Mouse (Mus musculus) heart, adult 9 months (tissue): Measurements from ENCODE around the gene Fads3.

Source experiments
- DNase-seq, 2 experiments: peaks; one replicate each; pipeline ENCODE4 v3.0.0; 2022; ENCODE audit warnings: low spot score in 2 of 2

Gene Fads3

DNA sequence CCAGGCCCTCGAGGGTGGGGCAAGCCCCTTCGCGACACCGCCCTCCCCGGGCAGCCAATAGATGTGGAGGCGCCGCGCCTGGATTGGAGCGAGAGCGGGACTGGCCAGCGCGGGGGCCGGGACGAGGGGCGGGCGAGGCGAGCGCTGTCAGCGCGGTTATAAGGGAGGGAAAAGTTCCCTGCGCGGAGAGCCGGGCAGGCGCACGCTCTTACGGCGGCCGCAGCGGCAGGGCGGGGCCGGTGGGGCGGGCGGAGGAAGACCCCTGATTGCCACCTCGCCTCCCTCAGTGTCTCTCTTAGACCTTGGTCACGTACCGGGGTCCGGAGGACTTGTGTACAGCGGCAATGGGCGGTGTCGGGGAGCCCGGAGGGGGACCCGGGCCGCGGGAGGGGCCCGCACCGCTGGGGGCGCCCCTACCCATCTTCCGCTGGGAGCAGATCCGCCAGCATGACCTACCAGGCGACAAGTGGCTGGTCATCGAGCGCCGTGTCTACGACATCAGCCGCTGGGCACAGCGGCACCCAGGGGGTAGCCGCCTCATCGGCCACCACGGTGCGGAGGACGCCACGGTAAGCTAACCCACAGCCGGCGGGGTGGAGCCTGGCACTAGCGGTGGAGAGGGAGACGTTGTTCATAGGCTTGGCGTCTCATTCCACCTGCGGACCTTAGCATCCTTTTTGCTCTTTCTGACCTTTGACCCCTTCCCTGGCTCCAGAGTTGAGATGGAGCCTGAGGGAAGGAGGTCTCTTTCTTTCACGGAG lies at the start of gene Fads3:
TSS of gene Fads3 (plus strand) at position 182 of the 761 bp plus-strand sequence.
- peak; percentile 87 to 89 for DNase-seq

GRCm38 (mm10) chr19:9992011-9992958 lies 49.1 kb upstream of the Fads3 start:
- no peak for DNase-seq

GRCm38 (mm10) chr19:9993036-9993656 lies 48.2 kb upstream of the Fads3 start:
- DNase-seq, result peak; percentile 84 to 87

- DNase-seq, result no peak
These were observed 43.9 kb upstream of the Fads3 start for GRCm38 (mm10) chr19:9997204-9998062.

DNA sequence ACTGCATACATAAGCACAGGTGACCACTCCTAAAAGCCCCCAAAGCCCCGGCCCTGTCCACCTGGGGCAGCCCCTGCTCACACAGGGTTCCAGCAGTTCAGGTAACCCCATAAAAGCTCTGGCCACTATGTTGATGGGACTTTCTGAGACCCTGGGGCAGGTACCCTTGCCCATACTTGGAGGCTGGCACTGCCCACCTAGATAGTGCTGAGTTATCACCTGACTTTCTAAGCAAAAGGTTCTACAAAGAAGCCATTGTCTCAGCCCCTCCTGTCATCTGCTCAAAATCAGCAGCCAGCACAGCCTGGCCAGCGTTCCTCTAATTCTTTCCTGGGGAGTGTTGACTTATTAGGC lies 43.3 kb upstream of the Fads3 start:
- no peak for DNase-seq

DNA sequence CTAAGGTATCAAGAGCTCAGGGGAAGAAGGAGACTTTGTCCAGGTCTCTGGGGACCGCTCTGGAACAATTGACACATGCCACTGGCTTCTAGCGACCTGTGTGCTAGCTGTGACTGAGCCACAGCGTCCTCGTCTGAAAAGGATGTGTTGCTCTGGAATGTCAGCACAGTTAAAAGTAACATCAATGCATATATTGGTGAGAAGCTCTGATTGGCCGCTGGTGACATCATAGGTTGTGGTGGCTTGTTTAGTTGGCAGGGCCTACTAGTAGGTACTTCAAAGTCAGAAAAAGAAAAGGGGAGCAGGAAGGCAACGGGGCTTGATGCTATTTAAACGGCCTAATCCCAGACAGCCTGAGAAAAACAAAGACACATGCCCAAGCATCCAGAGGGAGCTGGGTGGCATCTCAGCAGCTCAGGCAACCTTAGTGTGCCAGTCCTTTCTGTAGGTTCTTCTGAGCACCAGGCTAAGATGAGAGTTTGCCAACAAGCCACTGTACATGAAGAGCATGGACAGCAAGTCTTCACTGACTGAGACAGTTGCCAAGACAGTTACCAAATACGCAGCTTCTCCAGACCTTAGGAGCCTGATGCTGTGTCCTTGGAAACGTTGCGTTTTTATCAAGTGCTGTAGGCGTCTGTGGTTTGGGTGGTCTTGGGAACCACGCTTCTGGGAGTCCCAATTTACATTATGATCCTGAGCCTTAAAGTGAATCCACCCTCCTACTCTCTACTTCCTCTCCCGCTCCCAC lies 42.5 kb upstream of the Fads3 start:
- no peak for DNase-seq

DNA sequence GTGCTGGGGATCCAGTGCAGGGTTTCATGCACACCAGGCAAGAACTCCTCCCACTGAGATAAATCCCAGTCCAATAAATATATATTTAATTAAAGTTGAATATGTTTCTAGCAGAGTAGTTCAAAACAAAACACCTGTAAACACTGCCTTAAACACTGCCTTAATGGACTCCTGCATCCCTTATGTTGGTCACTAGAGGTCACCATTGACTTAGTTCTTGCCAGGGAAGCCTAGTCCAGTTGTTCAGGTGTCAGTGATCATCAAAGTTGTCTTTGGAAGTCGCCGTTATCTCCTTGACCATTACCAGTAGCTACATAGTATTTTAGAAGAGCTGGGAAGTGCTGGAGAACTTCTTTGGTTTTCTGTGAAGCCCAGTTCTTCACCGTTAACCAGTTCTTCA lies 41.0 kb upstream of the Fads3 start:
- DNase-seq, result no peak

DNA sequence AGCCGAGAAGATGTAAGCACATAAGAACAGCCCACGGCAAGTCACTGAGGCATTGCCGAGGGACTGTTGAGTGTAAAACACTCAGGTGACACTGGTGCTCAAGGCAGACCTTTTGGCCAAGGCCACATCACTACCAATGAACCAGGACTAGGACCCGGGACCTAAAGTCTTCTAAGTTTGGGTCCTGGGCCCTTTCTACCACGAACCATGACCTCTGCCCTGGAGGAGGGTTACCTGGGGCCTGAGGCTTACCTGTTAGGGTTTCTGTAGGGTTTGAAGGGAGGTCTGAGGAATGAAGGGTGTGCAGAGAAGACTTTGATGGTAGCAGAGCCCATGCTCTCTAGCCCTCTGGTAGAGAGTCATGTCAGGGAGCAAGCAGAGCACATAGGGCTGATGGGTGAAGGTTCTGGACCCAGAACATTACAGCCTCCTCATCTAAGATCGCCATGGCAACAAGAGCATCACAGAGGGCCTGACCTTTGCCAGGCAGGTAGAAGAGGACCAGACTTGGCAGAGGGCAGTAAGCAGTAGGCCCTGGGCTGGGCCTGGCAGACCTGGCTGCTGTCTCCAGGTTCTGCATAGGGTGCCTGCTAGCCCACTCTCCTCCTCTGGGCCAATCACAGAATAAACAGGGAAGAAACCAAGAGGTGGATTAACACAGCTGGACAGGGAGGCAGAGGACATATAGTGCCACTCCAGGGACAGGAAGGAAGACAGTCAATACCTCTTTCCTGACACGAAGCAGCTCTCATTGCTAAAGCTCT lies 40.0 kb upstream of the Fads3 start, which contains the start of the genes Best1 and Rab3il1:
TSS of gene Best1 (minus strand) at position 428 of the 764 bp plus-strand sequence.
TSS of gene Rab3il1 (plus strand) at position 464 of the 764 bp plus-strand sequence.
- no peak for DNase-seq

- DNase-seq, result no peak
These were observed 37.7 kb upstream of the Fads3 start for GRCm38 (mm10) chr19:10003696-10004095.

DNA sequence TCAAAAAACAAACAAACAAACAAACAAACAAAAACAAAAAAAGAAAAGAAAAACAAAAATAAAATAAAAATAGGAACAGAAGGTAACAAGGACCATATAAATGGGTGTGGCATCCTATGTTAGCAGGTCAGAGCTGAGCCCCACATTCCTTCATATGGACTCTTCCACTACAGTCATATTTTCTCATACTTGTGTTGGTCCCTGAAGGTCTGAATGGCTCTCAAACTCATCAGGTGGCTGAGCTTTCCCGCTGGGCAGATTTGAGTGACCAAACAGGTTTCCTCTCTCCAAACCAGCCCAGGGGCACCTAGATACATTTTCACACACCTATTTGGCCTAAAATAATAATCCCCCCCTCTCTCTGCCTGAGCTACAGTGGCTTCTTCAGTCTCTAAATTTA lies 30.0 kb upstream of the Fads3 start:
- DNase-seq, result no peak

GRCm38 (mm10) chr19:10012827-10013278 lies 28.5 kb upstream of the Fads3 start:
- DNase-seq, result peak; percentile 88

DNA sequence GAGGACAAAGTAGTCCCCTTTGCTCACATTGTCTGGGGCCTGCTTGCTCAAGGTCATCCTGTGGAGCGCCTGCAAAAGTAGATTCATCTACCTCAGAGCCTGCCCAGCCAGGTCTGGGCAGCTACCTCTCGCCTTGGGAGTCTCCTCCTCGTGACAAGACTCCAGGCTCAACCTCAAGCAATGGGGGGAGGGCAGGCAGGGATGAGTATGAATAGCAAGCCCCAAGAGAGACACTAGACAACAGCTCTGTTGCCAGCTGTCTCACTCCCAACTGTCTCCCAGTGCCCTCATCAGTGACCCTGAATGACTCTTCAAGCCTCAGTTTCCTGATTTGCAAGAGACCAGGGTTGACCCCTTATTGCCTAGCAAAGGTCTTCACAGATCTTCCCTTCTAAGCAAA lies 28.0 kb upstream of the Fads3 start:
- peak in 1 of 2 experiments; percentile 60 for DNase-seq

DNA sequence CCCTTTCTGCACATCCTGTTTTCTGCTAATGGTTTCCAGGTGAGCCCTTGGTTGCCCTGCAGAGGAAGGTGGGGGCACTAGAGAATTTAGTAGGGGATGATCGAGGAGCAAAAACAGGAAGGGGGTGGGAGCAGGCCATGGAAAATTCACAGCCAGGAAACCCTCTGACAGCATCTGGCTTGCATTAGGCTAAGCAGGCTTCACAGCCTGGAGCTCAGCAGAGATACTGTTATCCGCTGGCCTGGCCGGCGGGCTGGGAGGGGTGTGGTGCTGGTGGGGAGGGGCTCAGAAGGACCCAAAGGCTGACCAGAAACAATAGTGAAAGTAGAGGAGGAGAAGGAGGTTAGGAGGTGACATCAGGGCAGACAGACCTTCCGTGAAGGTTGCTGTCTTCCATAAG lies 27.5 kb upstream of the Fads3 start:
- DNase-seq, result peak; percentile 82

- no peak for DNase-seq
These were observed 26.5 kb upstream of the Fads3 start for GRCm38 (mm10) chr19:10014824-10015223.

- DNase-seq, result no peak
These were observed 25.9 kb upstream of the Fads3 start for GRCm38 (mm10) chr19:10015442-10015841.

GRCm38 (mm10) chr19:10016151-10016550 lies 25.2 kb upstream of the Fads3 start:
- no peak for DNase-seq

DNA sequence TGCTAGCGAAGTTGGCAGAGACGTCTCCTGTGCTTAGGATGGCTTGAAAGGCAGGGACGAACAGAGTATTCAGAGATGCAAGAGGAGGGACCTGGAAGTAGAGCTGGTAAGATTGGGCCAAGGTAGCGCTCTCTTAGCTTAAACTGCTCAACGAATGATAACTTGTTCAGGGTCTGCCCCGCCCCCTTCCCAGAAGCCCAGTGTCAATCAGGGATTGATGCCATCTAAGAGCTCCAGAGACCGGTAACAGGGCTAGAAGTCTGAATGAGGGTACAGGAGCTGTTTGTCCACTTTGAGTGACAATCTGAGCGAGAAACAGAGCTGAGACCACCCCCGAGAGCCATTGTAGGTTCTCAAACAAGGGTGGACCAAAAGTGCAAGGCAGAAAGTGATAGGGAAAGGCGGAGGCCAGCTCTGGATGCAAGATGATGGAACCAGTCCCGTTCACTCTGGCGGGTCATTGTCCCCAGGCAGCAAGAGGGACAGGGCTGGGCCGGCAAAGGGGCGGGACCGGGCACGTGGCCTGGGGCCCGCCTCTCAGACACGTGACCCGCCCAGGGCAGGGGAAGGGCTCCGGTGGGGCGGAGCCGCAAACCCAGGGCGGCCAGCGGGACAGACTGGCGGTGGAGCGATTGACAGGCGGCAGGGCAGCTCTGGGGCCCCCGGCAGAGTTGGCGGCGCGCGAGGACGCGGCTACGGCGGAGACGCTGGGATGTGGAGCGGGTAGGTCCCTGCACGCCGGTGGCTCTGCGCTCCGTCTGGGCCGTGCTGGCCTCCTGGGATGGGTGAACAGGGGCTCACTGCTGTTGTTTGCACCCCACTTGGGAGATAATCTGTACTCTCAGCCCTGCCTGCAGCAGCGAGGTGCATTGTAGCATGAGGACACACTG lies 23.5 kb upstream of the Fads3 start:
- peak; percentile 95 to 96 for DNase-seq

DNA sequence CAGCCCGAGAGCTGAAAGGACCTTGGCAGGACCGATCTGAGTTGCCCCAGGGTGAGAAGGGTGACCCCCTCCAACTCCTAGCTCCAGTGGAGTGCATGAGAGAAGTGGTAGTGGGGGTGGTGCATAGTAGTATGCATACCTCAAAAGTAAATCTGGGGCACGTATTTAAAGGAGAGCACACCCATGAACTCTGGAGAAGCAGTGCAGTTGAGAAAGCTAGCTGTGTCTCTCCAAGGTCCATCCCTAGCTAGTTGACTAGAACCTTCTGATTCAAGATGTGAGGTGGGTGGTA lies 22.9 kb upstream of the Fads3 start:
- DNase-seq, result no peak
